Mouse (Mus musculus) layer of hippocampus, adult 2 months (tissue): ENCODE results near the gene Npr2. TPM values are rescaled to one million over a fixed set of nuclear protein-coding genes. Genes with fewer than 3 reads are reported as not detected.

ENCODE experiments used
- DNase-seq, 2 experiments: peaks; one replicate each; pipeline ENCODE4 v3.0.0; 2022; ENCODE audit warnings: low spot score in 2 of 2
- H3K27ac ChIP-seq: fragments of 200-600 bp; 2 replicates; pipeline ENCODE4 v1.8.1; 2022
- H3K4me3 ChIP-seq: fragments of 200-600 bp; 2 replicates; pipeline ENCODE4 v1.8.1; 2022; ENCODE audit warnings: mild to moderate bottlenecking
- CTCF ChIP-seq: fragments of 200-600 bp; conservative IDR thresholded peaks from 2 replicates; pipeline ENCODE4 v1.8.1; 2022; ENCODE audit warnings: antibody characterized with exemption, mild to moderate bottlenecking, moderate library complexity
- total RNA-seq, 2 experiments: library from RNA; stranded (reverse); gene quantifications; 2 replicates each; pipeline ENCODE4 v1.2.3; 2021

Gene Npr2
- total RNA-seq, 2 experiments from 2014 or later: 57.4 to 59.3 TPM

- H3K27ac ChIP-seq: no peak overlapping the region
- no peak overlapping the region for H3K4me3 ChIP-seq
- TF ChIP-seq CTCF: no peak
- DNase-seq: no peak
Measured at GRCm38 (mm10) chr4:43598650-43599380, 32.9 kb upstream of the Npr2 start.

GRCm38 (mm10) chr4:43600195-43600934, 31.4 kb upstream of the Npr2 start:
- no peak for DNase-seq
- Histone ChIP-seq H3K27ac (no peak overlapping the region), H3K4me3 (no peak overlapping the region)
- no peak for TF ChIP-seq CTCF

- H3K4me3 ChIP-seq: no peak overlapping the region
- H3K27ac ChIP-seq: no peak overlapping the region
- no peak for TF ChIP-seq CTCF
- no peak for DNase-seq
Measured at GRCm38 (mm10) chr4:43604099-43604498, 27.6 kb upstream of the Npr2 start.

- no peak for TF ChIP-seq CTCF
- DNase-seq: no peak
- H3K27ac ChIP-seq: no peak overlapping the region
Measured at GRCm38 (mm10) chr4:43604751-43605685, 26.7 kb upstream of the Npr2 start.

GRCm38 (mm10) chr4:43612534-43612933, 19.2 kb upstream of the Npr2 start:
- Histone ChIP-seq H3K27ac (no peak overlapping the region), H3K4me3 (no peak overlapping the region)
- DNase-seq: no peak
- TF ChIP-seq CTCF: no peak

More at GRCm38 (mm10) chr4:43604751-43605685, 26.7 kb upstream of the Npr2 start:
- no peak overlapping the region for H3K4me3 ChIP-seq

- DNase-seq: no peak
- Histone ChIP-seq H3K4me3 (no peak overlapping the region), H3K27ac (no peak overlapping the region)
- no peak for TF ChIP-seq CTCF
Measured at GRCm38 (mm10) chr4:43613060-43613730, 18.5 kb upstream of the Npr2 start.

- Histone ChIP-seq H3K4me3 (no peak overlapping the region), H3K27ac (no peak overlapping the region)
- TF ChIP-seq CTCF: no peak
- no peak for DNase-seq
Measured at GRCm38 (mm10) chr4:43620146-43620778, 11.5 kb upstream of the Npr2 start.

GRCm38 (mm10) chr4:43629106-43629817, 2.5 kb upstream of the Npr2 start:
- H3K4me3 ChIP-seq: no peak overlapping the region
- H3K27ac ChIP-seq: 0 out of 2 replicates have a peak overlapping the region, but pooled peaks have one; percentile 67
- peak in 1 of 2 experiments; percentile 22 for DNase-seq
- TF ChIP-seq CTCF: no peak

- H3K4me3 ChIP-seq: peak overlapping the region; percentile 30; the same call in 1 of the 2 replicates
- peak overlapping the region; percentile 95 for H3K27ac ChIP-seq
Measured at GRCm38 (mm10) chr4:43630030-43630581, 1.6 kb upstream of the Npr2 start.

GRCm38 (mm10) chr4:43630671-43631045, 1.1 kb upstream of the Npr2 start:
- TF ChIP-seq CTCF: no peak
- Histone ChIP-seq H3K27ac (peak overlapping the region; percentile 95), H3K4me3 (peak overlapping the region; percentile 82)
- DNase-seq: no peak

More at GRCm38 (mm10) chr4:43630030-43630581, 1.6 kb upstream of the Npr2 start:
- TF ChIP-seq CTCF: peak; percentile 92
- peak; percentile 89 for DNase-seq
